Mouse (Mus musculus) testis, adult 10 weeks (tissue): ENCODE results near the gene Chchd6. TPM values are rescaled to one million over a fixed set of nuclear protein-coding genes. Genes with fewer than 3 reads are reported as not detected.

ENCODE experiments used
- polyA plus RNA-seq: library from polyadenylated mRNA; stranded (reverse); fragments of 350-450 nt; fragmentation: Illumina TruSeq; extraction: RNeasy Lipid Tissue Mini Kit (QIAGEN cat#74804); gene quantifications from one replicate; pipeline ENCODE4 v1.2.3, GENCODE M21; 2014; ENCODE audit warnings: low read depth, low replicate concordance

Gene Chchd6
- 7.4 TPM for polyA plus RNA-seq

DNA sequence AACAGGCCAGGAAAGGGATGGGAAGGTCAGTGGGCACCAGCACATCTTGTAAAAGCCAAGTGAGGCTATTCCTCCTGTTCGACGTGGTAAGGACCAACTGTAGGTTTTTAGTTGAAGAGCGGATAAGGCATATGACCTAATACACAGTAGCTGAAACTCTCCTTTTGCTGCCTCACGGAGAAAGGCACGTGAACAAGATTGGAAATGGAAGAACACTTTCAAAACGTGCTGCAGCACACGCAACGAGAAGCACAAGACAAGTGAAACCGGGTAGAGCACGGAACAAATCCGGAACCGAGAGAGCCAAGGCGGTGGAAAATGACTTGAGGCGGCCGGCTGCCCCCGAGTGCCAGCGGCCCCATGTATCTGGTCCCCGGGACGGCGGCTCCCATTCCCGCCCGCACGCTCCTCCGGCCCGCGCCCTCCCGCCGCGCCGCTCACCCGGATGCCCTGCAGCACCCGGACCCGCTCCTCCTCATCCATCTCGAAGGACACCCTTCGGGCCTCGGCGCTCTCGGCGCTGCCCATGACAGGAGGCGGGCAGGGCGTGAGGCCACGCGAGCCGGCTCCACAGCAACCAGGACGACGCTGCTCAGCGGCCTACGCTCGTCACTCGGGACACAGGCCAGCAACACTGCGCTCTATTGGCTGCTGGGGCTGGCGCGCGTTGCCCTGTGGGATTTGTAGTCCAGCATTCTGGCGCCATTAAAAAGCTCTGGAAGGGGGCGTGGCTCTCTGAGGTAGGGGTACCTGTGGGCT, at the start of gene Chchd6:
Gene Chchd6 (minus strand): TSS at position 635 of the 759 bp plus-strand sequence.

DNA sequence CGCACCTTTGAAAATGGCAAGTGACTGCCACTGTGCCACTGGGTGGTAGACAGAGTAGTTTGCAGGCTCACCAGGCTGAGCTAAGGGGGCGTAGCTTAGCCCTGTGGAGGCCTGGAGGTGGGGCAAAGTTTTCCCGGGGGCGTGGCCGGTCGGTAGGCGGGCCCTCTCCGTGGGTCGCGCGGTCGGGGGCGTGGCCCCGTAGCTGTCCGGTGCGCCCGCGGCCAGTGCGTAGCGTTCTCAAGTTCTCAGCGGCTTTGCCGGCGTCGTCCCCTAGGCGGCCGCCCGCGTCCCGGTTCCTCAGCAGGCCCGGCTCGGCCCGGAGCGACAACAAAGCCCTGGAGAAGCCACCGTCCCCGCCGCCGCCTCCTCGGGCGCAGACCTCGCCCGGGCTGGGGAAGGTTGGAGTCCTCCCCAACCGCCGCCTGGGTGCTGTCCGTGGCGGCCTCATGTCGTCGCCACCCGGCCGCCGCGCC, 48.4 kb upstream of the Chchd6 start, which contains the start of gene Txnrd3:
Gene Txnrd3 (plus strand): TSS at position 191 of the 473 bp plus-strand sequence.

DNA sequence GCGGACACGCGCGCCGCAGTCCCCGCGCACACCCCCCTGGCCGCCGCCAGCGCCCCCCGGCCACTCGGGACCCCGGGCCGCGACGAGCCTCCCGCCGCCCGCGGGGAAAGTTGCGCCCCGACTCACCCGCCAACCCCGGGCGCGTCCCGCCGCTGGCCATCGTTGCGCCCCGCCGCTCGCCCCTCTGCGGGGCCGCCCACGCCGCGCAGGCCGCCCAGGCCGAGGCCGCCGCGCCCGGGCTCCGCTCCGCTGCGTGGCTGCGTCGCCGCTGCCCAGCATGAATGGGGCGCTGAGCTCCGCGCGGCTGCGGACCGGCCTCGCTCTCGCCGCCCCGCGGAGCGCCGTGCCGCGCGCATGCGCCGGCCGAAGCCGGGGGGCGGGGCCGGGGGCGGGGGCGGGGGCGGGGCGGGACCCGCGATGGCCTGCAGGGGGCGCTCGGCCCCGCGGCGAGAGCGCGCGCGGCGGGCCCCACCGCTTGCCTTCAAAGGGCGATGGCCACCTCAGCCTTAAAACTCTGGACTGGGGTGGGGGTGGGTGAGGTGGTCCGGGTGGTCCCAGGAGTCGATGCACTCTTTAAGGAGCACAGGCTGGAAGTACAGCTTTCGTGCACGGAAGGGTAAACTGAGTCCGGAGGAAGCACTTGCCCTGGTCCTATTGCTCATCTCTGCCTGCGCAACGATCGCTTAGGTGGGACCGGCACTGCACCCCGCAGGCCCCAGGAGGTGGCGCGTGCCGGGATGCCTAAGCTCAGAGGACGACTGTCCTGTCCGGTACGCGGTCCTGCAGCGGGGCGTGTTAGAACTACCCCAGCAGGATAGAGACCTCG, 233.0 kb downstream of the Chchd6 start, which contains the start of gene Plxna1:
Gene Plxna1 (minus strand): TSS at position 340 of the 826 bp plus-strand sequence.

Other genes starting within 250 kb of the Chchd6 start
- 2.1 TPM for gene Plxna1, start 233.0 kb downstream of the Chchd6 start, polyA plus RNA-seq
- gene Txnrd3, start 48.3 kb upstream of the Chchd6 start, polyA plus RNA-seq: 267 TPM
- 1.6 TPM for gene Vmn1r40, start 111.9 kb upstream of the Chchd6 start, polyA plus RNA-seq
- not detected for gene Vmn1r41, start 145.1 kb upstream of the Chchd6 start, polyA plus RNA-seq